Mouse (Mus musculus) monocyte, adult 2 months (primary cell): ENCODE data around the gene Iqcn.

Experiments
- DNase-seq, 2 experiments: peaks; one replicate each; pipeline ENCODE4 v3.0.0; 2022; ENCODE audit warnings: low spot score in 2 of 2, low read depth in 1 of 2

Iqcn gene

DNA sequence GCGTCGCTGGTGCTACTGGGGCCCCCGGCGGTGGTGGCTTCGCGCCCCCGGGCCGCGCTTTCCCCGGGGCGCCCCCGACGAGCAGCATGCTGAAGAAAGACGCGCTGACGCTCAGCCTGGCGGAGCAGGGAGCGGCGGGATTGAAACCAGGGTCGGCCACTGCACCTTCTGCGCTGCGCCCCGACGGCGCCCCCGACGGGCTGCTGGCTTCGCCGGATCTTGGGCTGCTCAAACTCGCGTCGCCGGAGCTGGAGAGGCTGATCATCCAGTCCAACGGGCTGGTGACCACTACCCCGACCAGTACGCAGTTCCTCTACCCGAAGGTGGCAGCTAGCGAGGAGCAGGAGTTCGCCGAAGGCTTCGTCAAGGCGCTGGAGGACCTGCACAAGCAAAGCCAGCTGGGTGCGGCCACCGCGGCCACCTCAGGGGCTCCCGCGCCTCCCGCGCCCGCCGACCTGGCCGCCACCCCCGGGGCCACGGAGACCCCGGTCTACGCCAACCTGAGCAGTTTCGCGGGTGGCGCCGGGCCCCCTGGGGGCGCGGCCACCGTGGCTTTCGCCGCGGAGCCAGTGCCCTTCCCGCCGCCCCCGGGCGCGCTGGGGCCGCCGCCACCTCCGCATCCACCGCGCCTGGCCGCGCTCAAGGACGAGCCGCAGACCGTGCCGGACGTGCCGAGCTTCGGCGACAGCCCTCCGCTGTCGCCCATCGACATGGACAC is 4.0 kb upstream of the Iqcn start:
- peak in 1 of 2 experiments; percentile 68 for DNase-seq

DNA sequence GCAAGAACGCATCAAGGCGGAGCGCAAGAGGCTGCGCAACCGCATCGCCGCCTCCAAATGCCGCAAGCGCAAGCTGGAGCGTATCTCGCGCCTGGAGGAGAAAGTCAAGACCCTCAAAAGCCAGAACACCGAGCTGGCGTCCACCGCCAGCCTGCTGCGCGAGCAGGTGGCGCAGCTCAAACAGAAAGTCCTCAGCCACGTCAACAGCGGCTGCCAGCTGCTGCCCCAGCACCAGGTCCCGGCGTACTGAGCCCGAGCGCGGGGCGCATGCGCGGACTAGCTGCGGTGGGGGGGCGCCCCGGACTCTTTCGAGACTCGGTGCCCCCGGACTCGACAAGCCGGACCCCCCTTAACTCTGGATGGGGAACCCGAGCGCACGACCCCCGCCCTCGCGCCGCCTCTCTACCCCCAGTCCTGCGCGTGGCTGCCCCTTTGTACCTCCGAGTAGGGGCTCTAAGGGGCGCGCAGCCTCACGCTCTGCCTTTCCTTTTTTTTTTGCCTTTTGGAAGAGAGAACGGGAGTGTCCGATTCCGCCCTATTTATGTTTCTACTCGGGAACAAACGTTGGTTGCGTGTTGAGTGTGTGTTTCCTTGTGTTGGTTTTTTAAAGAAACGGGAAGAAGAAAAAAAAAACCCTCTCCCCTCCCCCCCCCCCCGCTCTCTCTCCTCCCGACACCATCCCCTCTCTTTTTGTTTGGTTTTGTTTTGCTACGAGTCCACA is 3.3 kb upstream of the Iqcn start:
- peak in 1 of 2 experiments; percentile 61 for DNase-seq

DNA sequence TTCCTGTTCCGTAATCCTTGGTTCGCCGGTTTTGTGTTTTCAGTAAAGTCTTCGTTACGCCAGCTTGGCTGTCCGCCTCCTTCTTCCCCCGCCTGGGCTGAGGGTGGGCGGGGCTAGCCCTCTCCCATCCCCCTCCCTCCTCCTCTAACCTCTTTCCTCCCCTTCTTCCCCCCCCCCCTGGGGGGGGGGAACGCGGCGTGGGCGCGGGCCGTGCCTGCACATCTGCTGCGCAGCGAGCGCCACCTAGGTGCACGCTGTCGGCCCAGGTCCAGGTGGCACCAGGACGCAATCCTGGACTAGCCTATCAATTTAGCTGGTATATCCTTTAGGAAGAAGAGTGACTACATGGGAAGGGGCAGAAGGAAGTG is 2.7 kb upstream of the Iqcn start:
- DNase-seq = peak in 1 of 2 experiments; percentile 73

- DNase-seq = no peak
Observed at GRCm38 (mm10) chr8:70701048-70701981, 1.9 kb upstream of the Iqcn start.

DNA sequence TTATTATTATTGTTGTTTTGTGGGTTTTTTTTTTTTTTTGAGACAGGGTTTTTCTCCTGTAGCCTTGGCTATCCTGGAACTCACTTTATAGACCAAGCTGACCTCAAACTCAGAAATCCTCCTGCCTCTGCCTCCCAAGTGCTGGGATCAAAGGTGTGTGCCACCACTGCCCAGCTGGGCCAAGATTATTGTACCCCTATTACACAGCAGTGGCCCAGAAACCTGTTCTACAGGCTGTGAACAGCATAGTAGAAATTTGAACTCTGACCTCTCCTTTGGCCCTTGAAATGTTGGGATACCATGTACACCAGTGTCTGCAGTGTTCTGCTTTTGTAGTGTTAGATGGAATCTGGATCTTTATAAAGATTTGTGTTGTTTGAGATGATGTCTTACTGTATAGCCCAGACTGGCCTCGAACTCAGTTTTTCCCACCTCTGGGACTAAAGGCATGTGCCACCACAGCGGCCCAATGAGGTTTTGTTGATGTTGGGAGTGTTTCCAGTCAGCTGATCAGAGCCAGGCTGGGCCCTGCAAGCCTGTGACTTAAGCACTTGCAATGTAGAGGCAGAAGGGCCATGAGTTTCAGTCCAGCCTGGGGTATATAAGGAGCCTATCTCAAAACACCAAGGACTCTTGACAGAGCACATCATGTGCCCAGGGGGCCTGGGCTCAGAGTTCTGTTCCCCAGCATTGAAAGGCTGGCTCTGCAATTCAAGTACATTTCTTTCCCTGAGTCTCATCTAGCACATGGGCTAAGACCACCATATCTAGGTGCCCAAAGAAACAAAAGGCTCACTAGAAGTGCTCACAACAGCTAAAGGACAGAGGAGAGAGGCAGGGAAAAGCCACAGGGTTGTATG is 1.0 kb upstream of the Iqcn start:
- DNase-seq = no peak

GRCm38 (mm10) chr8:70702842-70703182 is 445 bp upstream of the Iqcn start:
- DNase-seq = no peak

- no peak for DNase-seq
Observed at GRCm38 (mm10) chr8:70708281-70708680, 5.0 kb downstream of the Iqcn start.

GRCm38 (mm10) chr8:70709794-70710193 is 6.5 kb downstream of the Iqcn start:
- DNase-seq = no peak

DNA sequence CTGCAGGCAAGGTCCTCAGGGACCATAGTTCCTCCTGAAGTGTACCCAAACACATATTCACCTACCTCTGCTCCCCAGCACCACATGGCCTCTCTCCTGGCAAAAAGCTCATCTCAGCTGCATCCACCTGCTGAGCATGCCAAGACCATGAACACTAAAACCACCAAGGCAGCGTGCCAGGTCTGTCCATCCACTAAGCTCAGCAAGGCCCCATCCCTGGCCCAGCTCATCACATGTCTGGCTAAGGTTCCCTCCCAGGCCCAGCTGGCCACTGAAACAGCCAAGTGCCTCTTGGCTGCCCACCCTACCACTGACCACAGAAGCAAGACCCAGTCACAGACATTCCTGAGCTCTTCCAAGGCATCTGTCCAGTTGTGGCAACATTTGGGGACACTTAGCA is 7.0 kb downstream of the Iqcn start:
- DNase-seq = no peak

- no peak for DNase-seq
Observed at GRCm38 (mm10) chr8:70711041-70711440, 7.8 kb downstream of the Iqcn start.

DNA sequence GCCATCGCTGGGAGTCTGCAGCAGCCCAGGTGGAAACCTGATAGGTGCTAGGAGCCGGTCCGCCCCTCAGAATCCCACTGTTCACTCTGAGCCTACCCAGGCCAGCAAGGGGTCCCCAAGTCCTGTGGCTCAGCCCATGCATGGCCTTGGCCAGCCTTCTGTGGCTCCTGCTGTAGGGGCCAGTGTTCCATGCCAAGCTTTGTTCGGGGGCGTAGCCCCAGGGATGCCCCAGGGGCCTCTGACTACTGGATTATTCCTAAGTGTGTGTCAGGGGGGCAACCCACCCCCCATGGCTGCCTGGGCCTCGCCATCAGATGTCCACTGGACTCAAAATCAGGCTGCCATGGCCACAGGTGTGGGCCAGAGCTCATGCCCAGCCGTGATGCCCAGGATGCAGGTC is 10.7 kb downstream of the Iqcn start:
- no peak for DNase-seq

GRCm38 (mm10) chr8:70715086-70715485 is 11.8 kb downstream of the Iqcn start:
- no peak for DNase-seq

- no peak for DNase-seq
Observed at GRCm38 (mm10) chr8:70716521-70717400, 13.5 kb downstream of the Iqcn start.

- DNase-seq = no peak
Observed at GRCm38 (mm10) chr8:70718297-70718696, 15.0 kb downstream of the Iqcn start, which contains the start of gene Gm3336. TSS of gene Gm3336 (plus strand) at chr8:70718543.

DNA sequence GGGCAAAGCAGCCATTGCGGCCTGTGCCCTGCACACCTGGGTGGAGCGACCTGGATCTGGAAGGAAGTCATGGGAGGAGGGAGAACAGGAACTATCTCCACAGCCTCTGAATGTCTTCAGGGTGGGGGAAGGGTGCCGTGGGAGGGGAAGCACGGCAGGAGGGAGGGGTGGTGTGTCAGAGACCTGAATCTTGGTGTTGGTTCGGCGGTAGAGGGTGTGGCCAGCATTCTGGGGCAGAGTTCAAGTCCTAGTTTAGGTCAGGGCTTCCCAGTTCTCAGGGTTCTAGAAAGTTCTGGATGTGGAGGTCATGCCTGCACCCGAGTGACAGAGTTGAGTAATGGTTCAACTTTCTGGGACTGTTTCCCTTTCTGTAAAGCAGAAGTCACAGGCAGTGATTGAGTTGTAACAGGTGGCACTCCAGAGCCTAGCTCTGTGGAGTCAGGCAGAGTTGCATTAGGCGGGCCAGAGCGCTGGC is 16.6 kb downstream of the Iqcn start:
- DNase-seq = peak in 1 of 2 experiments; percentile 65

DNA sequence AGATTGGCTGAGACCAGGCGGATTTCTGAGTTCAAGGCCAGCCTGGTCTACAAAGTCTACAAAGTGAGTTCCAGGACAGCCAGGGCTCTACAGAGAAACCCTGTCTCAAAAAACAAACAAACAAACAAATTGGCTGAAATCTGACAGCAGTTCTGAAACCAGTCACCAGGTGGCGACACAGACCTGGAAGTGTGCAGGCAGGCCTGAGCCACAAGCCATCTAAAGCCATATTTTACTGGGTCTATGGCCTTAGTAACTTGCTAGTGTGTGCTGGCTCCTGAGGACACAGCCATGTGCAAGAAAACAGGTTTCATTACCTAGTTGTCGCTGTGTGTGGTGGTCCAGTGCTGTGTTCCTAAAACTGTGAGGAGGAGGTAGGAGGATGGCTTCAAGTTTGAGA is 17.5 kb downstream of the Iqcn start:
- DNase-seq = peak in 1 of 2 experiments; percentile 79

GRCm38 (mm10) chr8:70721601-70722000 is 18.3 kb downstream of the Iqcn start:
- DNase-seq = no peak

DNA sequence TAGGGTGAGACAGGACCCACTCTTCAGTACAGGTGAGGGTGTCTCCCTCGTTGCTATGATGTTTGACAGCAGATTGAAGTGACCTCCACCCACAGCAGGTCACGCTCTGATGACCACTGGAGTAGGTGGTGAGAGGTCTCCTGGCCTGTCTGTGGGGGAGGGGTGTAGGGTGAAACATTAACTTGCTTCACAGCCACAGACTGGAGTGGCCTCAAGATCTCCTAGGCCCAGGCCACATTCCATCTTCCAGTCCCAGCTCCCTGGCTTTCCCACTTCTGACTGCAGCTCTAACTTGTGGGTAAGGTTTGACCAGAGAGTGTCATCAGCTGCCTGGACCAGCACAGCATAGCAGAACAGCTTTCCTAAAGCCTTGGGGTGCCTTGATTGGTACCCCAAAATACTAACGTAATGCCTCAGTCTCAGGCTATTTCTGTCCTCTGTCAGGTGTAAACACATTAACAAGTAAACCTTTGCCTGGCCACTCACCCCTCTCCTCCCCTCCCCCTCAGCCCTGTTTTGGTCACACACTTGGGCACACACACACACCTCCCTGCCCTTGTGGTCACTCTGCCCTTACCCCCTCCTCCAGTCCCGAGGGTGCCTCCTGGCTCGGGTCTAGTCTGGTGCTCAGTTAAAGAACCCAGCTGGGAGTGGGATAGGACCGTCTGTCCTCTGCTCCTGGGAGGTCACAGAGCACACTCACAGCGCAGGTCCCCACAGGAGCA is 20.4 kb downstream of the Iqcn start, which contains the start of gene Pde4c:
Gene Pde4c, plus strand, starts transcription at position 235 of the 725 bp plus-strand sequence.
- DNase-seq = no peak

GRCm38 (mm10) chr8:70724216-70724615 is 21.0 kb downstream of the Iqcn start:
- no peak for DNase-seq
